Mouse (Mus musculus) thymus, adult 2 months (tissue): ENCODE measurements around the gene Cldn4.

ENCODE experiments used
- CTCF ChIP-seq: fragments of 200-500 bp; IDR thresholded peaks from 2 replicates; pipeline ENCODE4 v1.5.1; 2012; ENCODE audit warnings: mild to moderate bottlenecking, control low read depth, low read length, moderate library complexity, borderline replicate concordance; ENCODE audit not compliant: control insufficient read depth, poor library complexity, insufficient read depth; ENCODE audit errors: extremely low read depth
- POLR2A ChIP-seq: fragments of 200-500 bp; IDR thresholded peaks from 2 replicates; pipeline ENCODE4 v1.6.1; 2012; ENCODE audit warnings: mild to moderate bottlenecking, low read length, control low read depth, moderate library complexity; ENCODE audit not compliant: control insufficient read depth, poor library complexity, insufficient read depth; ENCODE audit errors: extremely low read depth

DNA sequence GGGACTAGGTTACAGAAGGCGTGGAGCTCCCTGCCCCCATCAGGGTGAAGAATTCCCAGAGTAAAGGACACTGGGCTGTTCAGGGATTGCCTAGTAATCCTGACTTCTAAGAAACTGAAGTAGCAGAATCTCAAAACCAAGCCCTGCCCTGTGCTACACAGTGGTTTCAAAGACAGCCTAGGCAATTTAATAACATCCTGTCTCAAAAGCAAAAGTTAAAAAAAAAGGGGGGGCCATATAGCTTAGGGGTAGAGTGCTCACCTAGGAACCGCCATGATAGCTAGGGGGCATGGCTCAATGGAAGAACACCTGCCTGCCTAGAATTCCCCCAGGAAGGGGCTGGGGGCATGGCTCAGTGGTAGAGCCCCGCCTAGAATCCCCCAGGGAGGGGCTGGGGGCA, 7.7 kb downstream of the Cldn4 start:
- TF ChIP-seq CTCF (no peak), POLR2A (no peak)
